In the genomic region with DNA sequence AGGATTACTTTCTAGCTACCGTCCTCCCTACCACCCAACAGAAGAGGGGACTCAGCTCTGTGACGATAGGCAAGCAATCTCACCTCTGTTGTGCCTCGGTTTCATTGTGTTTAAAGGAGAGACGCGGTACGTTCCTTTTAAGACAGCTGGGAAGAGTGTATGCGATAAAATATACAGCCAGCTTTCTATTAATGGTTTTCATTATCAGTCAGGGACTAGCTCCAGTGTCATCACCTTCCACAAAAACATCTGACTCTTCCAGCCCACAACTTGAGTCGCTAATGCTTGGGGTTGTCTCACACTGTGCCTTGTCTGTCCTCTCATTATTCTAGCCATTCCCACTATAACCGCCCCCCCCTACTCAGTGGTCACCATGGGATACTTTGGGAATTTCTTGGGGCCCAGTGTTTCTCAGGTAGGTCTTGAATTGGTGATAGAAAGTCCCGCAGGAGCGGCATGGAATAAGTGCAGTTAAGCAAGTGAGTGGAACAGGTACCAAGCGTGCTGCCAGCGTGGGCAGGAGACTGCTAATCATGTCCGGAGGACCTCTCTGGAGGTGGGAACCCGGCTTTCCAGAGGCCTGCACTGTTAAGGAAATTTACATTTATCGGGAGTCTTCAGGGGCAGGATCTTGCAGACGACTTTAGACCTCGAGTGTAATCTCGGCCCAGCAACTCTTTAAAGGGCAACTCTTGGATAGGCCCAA, we compare ENCODE assay signal across 8 mouse cellular contexts. TPM values are rescaled to one million over a fixed set of nuclear protein-coding genes. Genes with fewer than 3 reads are reported as not detected.
DNase-seq lines count a peak whose midpoint lies in the region; ATAC-seq lines count a peak whose summit lies in the region.

No protein-coding gene starts in this region.

- H3K9ac ChIP-seq in liver, embryonic 13.5 days, result peak overlapping the region; percentile 58

- no peaks in the 10 kb centered on the region for H3K27me3 ChIP-seq in heart, embryonic 10.5 days (ENCODE audit: insufficient read depth, poor library complexity, severe bottlenecking)
- no peaks in the 10 kb centered on the region for H3K27me3 ChIP-seq in liver, embryonic 13.5 days

- no peak for ATAC-seq in liver, embryonic 13.5 days (ENCODE audit: low read depth)

- no peaks in the 10 kb centered on the region for H3K9me3 ChIP-seq in heart, embryonic 10.5 days
- H3K9me3 ChIP-seq in liver, embryonic 13.5 days (replicated peaks), result no peaks in the 10 kb centered on the region

- H3K4me2 ChIP-seq in liver, embryonic 13.5 days, result peak overlapping the region; percentile 99

- peak overlapping the region; percentile 84 for H3K4me3 ChIP-seq in heart, embryonic 10.5 days
- peak overlapping the region; percentile 74 for H3K4me3 ChIP-seq in liver, embryonic 13.5 days (replicated peaks)

- H3K27ac ChIP-seq in heart, embryonic 10.5 days, result peak overlapping the region; percentile 95
- H3K27ac ChIP-seq in liver, embryonic 13.5 days, result peak overlapping the region; percentile 39; the same call in 1 of the 2 replicates

- peak; percentile 79 for DNase-seq in heart, embryonic 10.5 days (ENCODE audit: low spot score)
- no peak for DNase-seq in heart, adult 18-20 months
- peak; percentile 20 for DNase-seq in thymus, postnatal 14 days
- DNase-seq in thymus, postnatal 36 days, result no peak
- DNase-seq in liver, embryonic 13.5 days, result no peak
- DNase-seq in right cerebral cortex, postnatal 14 days, result no peak
- no peak for DNase-seq in urinary bladder, postnatal 10 days (ENCODE audit: low spot score)
- no peak for DNase-seq in frontal cortex, postnatal 10 days (ENCODE audit: low spot score in 2 of 2)

- H3K4me1 ChIP-seq in heart, embryonic 10.5 days, result peaks cover 36% of the 10 kb centered on the region
- peaks cover 42% of the 10 kb centered on the region for H3K4me1 ChIP-seq in liver, embryonic 13.5 days (replicated peaks)

- WGBS in heart, embryonic 10.5 days, result 21% methylated on average over 19 of the region's 19 CpGs
- WGBS in liver, embryonic 13.5 days (ENCODE audit: insufficient replicate concordance), result 32% methylated on average over 19 of the region's 19 CpGs

- H3K36me3 ChIP-seq in heart, embryonic 10.5 days, result no peaks in the 10 kb centered on the region
- no peaks in the 10 kb centered on the region for H3K36me3 ChIP-seq in liver, embryonic 13.5 days

RNA-seq across cellular contexts. Expression of a gene that starts 1.0 kb away (rescaled TPM):
- polyA plus RNA-seq in heart, embryonic 10.5 days (2016; fragmentation: Nextera tagmentation; extraction: Ambion mirVana), result 1.4 and 1.6 TPM in 2 replicates
- 10 to 100 TPM; 33.7 to 35.6 TPM for total RNA-seq in heart, adult 18-20 months (2021)
- polyA plus RNA-seq in liver, embryonic 13.5 days (2015; fragmentation: Nextera tagmentation; extraction: Ambion mirVana), result 0.35 and 0.61 TPM in 2 replicates

RNA-seq across cellular contexts. Expression of a gene that starts 14.0 kb away (rescaled TPM):
- not detected in 2 replicates for polyA plus RNA-seq in heart, embryonic 10.5 days (2016; fragmentation: Nextera tagmentation; extraction: Ambion mirVana)
- total RNA-seq in heart, adult 18-20 months (2021), result 10 to 100 TPM; 13.3 to 16.2 TPM
- polyA plus RNA-seq in liver, embryonic 13.5 days (2015; fragmentation: Nextera tagmentation; extraction: Ambion mirVana), result not detected in 2 replicates

Comparison
In these comparisons a context has a peak if more than half of its experiments do, and no peak if none do; other contexts are left out.
1. DNase-seq: peak in heart, embryonic 10.5 days (single experiment) and thymus, postnatal 14 days (single experiment); none in heart, adult 18-20 months (0 of 2), thymus, postnatal 36 days (0 of 2), liver, embryonic 13.5 days (single experiment), right cerebral cortex, postnatal 14 days (single experiment), urinary bladder, postnatal 10 days (single experiment) and frontal cortex, postnatal 10 days (0 of 2).